Mouse (Mus musculus) limb, embryonic 15.5 days (tissue): ENCODE results near the gene Apbb2. TPM values are rescaled to one million over a fixed set of nuclear protein-coding genes. Genes with fewer than 3 reads are reported as not detected.

Source experiments
- ATAC-seq: fragments of 200-750 bp; cut with Nextera tagmentation; 2 replicates; pipeline ENCODE4 v1.8.0; 2017; ENCODE audit warnings: low read depth, moderate TSS enrichment; ENCODE audit not compliant: insufficient number of reproducible peaks, low FRiP score, low TSS enrichment
- H3K27ac ChIP-seq: fragments of 300-500 bp; sonication (generic); 2 replicates; pipeline ENCODE4 v1.5.1; 2015; ENCODE audit warnings: moderate library complexity, mild to moderate bottlenecking, inconsistent platforms
- H3K27me3 ChIP-seq: fragments of 300-500 bp; sonication (generic); 2 replicates; pipeline ENCODE4 v1.6.1; 2015; ENCODE audit warnings: inconsistent platforms
- H3K36me3 ChIP-seq: fragments of 300-500 bp; sonication (generic); 2 replicates; pipeline ENCODE4 v1.6.1; 2015; ENCODE audit warnings: inconsistent platforms
- H3K4me1 ChIP-seq: fragments of 300-500 bp; sonication (generic); 2 replicates; pipeline ENCODE4 v1.6.1; 2015; ENCODE audit warnings: inconsistent platforms
- H3K4me2 ChIP-seq: fragments of 300-500 bp; sonication (generic); 2 replicates; pipeline ENCODE4 v1.6.1; 2015; ENCODE audit warnings: mild to moderate bottlenecking, inconsistent platforms
- H3K4me3 ChIP-seq: fragments of 300-500 bp; sonication (generic); 2 replicates; pipeline ENCODE4 v1.5.1; 2015; ENCODE audit warnings: mild to moderate bottlenecking, inconsistent platforms
- H3K9ac ChIP-seq: fragments of 300-500 bp; sonication (generic); 2 replicates; pipeline ENCODE4 v1.6.1; 2015; ENCODE audit warnings: inconsistent platforms
- H3K9me3 ChIP-seq: fragments of 300-500 bp; sonication (generic); 2 replicates; pipeline ENCODE4 v1.6.1; 2016; ENCODE audit warnings: inconsistent platforms
- WGBS: fragments of 180-500 bp; shearing (Covaris S2); methylation state at CpG from one replicate; pipeline ENCODE4 v1.1.7; 2015; 5-methylcytosine and 5-hydroxymethylcytosine counted together
- polyA plus RNA-seq: library from polyadenylated mRNA; unstranded; fragments of >200 nt; fragmentation: Nextera tagmentation; extraction: Ambion mirVana; gene quantifications from 2 replicates; pipeline ENCODE4 v1.2.1, GENCODE M21; 2015

The Apbb2 gene
- polyA plus RNA-seq, 1 experiment from 2014 or later, result 43.2 TPM

DNA sequence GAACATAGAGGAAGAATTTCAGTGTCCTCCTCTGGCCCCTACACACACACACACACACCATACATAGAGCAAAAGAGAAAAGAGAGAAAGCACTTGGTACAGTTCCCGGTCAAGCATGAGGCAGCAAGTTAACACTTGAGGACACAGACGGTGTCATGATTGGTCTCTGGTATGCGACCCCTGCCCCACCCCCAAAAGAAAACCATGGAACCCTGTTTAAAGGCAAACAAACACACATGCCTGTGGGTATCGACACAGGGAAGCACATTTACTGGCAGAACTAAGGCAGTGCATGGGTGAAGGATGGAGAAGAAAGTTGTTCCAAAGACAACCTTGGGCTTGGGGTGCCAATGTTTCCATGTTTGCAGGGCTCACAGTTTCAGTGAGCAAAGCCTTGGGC lies 123.9 kb downstream of the Apbb2 start:
- H3K4me3 ChIP-seq, result no peak overlapping the region
- H3K9ac ChIP-seq, result no peak overlapping the region
- H3K9me3 ChIP-seq, result no peaks in the 10 kb centered on the region
- 49% methylated on average over 4 of the region's 4 CpGs for WGBS
- H3K4me1 ChIP-seq, result peaks cover 21% of the 10 kb centered on the region
- H3K36me3 ChIP-seq, result no peaks in the 10 kb centered on the region
- H3K27me3 ChIP-seq, result no peaks in the 10 kb centered on the region
- no peak overlapping the region for H3K27ac ChIP-seq
- ATAC-seq, result no peak
- H3K4me2 ChIP-seq, result no peak overlapping the region

DNA sequence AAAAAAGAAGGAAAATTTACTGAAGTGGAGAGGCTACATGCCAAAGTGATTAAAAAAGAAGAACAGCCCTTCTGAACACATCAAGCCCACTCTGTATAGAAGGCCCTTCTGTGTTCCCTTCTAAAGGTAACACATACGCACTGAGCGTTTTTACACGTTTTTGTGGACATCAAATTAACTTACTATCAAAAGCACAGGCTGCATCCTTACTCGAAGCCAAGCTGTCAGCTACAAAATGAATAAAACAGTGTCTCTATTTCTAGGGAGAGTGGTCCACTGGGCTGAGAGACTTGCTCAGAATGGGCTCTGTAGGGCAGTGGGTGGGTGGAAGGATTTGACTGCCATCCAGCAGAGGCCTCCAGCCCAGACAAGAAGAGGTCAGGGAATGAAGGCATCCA lies 126.0 kb downstream of the Apbb2 start:
- no peak overlapping the region for H3K4me3 ChIP-seq
- 74% methylated on average over 4 of the region's 4 CpGs for WGBS
- H3K4me1 ChIP-seq, result peaks cover 14% of the 10 kb centered on the region
- H3K4me2 ChIP-seq, result no peak overlapping the region
- no peak for ATAC-seq
- no peaks in the 10 kb centered on the region for H3K36me3 ChIP-seq
- no peaks in the 10 kb centered on the region for H3K9me3 ChIP-seq
- H3K27me3 ChIP-seq, result no peaks in the 10 kb centered on the region
- H3K27ac ChIP-seq, result no peak overlapping the region
- no peak overlapping the region for H3K9ac ChIP-seq

DNA sequence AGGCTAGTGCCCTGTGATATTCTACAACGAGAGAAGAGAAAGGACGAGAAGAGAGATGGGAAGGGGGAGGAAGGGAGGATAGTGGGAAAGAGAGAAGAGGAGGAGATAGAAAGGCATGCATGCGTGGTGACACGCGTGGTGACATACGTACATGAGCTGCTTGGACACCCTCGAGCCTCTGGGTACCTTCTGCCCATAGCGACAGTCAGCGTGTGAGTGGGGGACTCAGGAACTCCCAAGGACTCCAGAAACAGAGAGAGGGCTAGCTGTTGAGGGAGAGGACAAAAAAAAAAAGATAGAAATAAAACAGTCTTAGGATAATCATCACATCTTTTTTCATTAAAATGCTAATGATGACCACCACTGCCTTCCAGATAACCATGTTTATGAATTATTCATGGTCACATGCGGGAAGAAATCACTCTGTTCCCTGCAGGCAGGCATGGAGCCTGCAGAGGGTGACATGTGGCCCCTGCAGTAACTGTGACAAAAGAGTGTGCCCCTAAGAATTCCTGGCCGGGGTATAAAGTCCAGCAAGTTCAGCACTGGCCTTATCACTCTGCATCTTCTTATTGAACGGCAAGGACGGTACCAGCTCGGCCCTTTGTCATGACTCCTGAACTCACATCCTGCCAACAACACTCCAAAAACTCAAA lies 126.5 kb downstream of the Apbb2 start:
- no peak overlapping the region for H3K27ac ChIP-seq
- ATAC-seq, result no peak
- H3K9me3 ChIP-seq, result no peaks in the 10 kb centered on the region
- H3K4me1 ChIP-seq, result peaks cover 9% of the 10 kb centered on the region
- no peak overlapping the region for H3K4me2 ChIP-seq
- no peak overlapping the region for H3K9ac ChIP-seq
- H3K27me3 ChIP-seq, result no peaks in the 10 kb centered on the region
- WGBS, result 91% methylated on average over 14 of the region's 14 CpGs
- H3K36me3 ChIP-seq, result no peaks in the 10 kb centered on the region
- H3K4me3 ChIP-seq, result no peak overlapping the region

DNA sequence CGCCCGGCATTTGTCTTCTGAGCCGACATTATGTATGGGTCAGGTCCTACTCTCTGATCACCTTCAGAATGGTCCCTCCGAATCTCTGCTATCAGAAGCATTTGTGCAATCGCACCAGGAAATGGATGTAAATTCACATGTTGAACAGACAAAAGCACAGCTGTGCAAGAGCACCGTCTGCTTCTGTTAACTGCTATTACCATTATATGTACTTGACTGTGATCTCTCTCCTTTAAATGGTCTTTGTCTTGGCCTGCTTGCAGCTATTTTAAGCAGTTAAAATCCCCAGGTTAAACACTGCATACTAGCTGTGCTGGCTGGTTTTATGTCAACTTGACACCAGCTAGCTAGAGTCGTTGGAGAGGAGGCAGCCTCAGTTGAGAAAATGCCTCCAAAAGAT lies 132.6 kb downstream of the Apbb2 start:
- H3K9ac ChIP-seq, result no peak overlapping the region
- H3K27ac ChIP-seq, result no peak overlapping the region
- ATAC-seq, result no peak
- H3K4me1 ChIP-seq, result 0 out of 2 replicates have a peak, but pooled peaks cover 5% of the 10 kb centered on the region
- no peak overlapping the region for H3K4me2 ChIP-seq
- no peaks in the 10 kb centered on the region for H3K36me3 ChIP-seq
- H3K27me3 ChIP-seq, result no peaks in the 10 kb centered on the region
- no peaks in the 10 kb centered on the region for H3K9me3 ChIP-seq
- no peak overlapping the region for H3K4me3 ChIP-seq
- WGBS, result 52% methylated on average over 7 of the region's 7 CpGs

DNA sequence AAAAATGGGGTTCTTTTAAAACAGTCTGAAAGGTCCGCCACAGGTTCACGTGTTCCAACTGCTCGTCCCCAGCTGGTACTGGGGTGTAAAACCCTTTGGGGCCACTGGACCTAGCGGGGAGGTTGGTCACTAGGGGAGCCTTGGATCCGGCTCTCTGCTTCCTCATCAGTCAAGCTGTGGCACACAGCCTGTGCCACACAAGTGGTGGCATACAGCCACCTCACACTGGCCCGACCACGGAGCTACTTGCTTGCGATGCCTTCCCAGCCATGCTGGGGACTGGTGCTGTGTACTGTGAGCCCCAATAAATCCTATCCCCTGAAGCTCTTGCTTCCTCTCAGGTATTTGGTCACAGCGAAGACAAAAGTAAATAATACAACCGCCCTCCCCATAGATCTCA lies 142.3 kb downstream of the Apbb2 start:
- Histone ChIP-seq H3K9me3 (no peaks in the 10 kb centered on the region), H3K4me2 (no peak overlapping the region), H3K4me1 (no peaks in the 10 kb centered on the region; the same call in 1 of the 2 replicates), H3K4me3 (no peak overlapping the region), H3K9ac (no peak overlapping the region), H3K36me3 (no peaks in the 10 kb centered on the region), H3K27me3 (no peaks in the 10 kb centered on the region), H3K27ac (no peak overlapping the region)
- no peak for ATAC-seq
- 78% methylated on average over 10 of the region's 10 CpGs for WGBS

DNA sequence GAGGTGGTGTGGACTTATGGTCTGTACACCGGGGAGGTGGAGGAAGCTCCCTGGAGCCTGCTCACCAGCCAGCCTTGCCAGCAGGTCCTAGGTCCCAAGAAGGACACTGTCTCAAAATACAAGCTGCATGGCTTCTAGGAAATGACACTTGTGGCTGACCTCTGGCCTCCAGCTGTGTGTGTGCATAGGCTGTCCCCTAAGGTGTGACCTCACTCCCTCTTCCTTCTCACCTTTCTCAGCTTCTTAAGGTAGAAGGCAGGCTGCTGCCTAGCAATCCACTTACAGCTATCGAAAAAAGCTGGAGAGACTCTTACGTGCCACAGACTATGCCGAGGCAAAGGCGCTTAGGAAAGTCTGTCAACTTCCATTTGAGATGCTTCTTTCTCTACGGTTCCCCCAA lies 142.8 kb downstream of the Apbb2 start:
- H3K4me1 ChIP-seq, result no peaks in the 10 kb centered on the region; the same call in 1 of the 2 replicates
- no peaks in the 10 kb centered on the region for H3K27me3 ChIP-seq
- no peak overlapping the region for H3K9ac ChIP-seq
- no peak for ATAC-seq
- H3K9me3 ChIP-seq, result no peaks in the 10 kb centered on the region
- H3K4me2 ChIP-seq, result no peak overlapping the region
- H3K4me3 ChIP-seq, result no peak overlapping the region
- no peak overlapping the region for H3K27ac ChIP-seq
- WGBS, result 82% methylated on average over 6 of the region's 6 CpGs
- no peaks in the 10 kb centered on the region for H3K36me3 ChIP-seq

DNA sequence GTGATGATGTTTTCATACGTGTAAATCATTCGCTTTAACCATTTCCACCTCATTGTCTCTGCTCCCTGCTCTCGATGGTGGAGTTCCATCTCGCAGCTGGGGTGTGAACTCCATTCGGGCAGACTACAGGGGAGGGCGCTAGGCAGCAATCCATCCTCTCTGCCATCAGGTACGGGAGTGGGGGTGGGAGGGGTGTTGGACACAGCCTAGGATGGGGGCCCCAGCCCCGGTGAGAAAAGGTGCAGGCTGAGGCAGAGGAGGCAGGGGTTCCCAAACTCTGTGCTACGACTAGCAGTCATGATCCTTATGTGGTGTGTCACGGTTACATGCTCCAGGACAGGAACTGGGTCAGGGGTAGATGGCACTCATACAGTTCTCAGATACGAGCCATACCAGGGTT lies 144.4 kb downstream of the Apbb2 start:
- Histone ChIP-seq H3K27ac (no peak overlapping the region), H3K4me1 (no peaks in the 10 kb centered on the region; the same call in 1 of the 2 replicates), H3K36me3 (no peaks in the 10 kb centered on the region), H3K9me3 (no peaks in the 10 kb centered on the region), H3K4me3 (no peak overlapping the region), H3K27me3 (no peaks in the 10 kb centered on the region), H3K4me2 (no peak overlapping the region), H3K9ac (no peak overlapping the region)
- no peak for ATAC-seq
- WGBS, result 73% methylated on average over 11 of the region's 11 CpGs

DNA sequence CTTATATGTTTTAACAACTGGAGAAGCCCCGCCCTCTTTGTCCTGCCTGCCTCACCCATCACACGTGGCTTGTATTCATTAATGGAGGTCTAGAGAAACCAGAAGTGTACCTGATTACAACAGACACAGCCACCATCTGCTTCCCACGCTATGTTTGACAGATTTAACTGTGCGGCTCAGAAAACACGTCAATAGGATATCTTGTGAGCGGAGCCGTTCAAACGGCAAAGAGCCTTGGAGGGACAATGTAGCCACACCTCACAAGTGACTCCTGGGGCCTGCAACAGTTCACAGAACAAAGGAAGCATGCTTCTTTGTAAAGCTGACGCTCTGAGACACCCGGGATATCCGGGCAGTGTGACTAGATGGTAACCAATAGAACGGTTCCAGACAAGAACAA lies 145.0 kb downstream of the Apbb2 start:
- Histone ChIP-seq H3K9me3 (no peaks in the 10 kb centered on the region), H3K27ac (no peak overlapping the region), H3K4me1 (no peaks in the 10 kb centered on the region; the same call in 1 of the 2 replicates), H3K27me3 (no peaks in the 10 kb centered on the region), H3K9ac (no peak overlapping the region), H3K4me2 (no peak overlapping the region), H3K4me3 (no peak overlapping the region), H3K36me3 (no peaks in the 10 kb centered on the region)
- WGBS, result 50% methylated on average over 12 of the region's 12 CpGs
- ATAC-seq, result no peak

DNA sequence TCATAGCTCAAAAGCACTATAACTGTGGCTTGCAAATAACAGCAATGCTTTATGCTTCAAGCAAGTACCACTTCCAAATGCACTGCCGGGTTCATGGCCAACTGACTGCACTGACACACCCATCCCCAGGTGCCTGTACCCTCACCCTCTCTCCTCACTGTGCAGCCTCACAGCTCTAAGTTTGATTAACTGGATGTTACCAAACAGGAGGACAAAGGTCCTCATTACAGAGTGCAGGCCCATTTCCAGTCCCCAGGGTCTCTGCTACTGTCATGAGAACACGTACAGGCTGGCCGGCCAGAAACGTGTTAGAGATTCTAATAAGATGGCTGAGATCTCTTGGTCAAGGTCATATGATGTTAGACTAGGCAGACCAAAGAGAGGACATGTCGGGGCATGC lies 147.7 kb downstream of the Apbb2 start:
- no peak for ATAC-seq
- Histone ChIP-seq H3K4me2 (no peak overlapping the region), H3K27ac (no peak overlapping the region), H3K27me3 (no peaks in the 10 kb centered on the region), H3K9ac (no peak overlapping the region), H3K4me1 (no peaks in the 10 kb centered on the region; the same call in 1 of the 2 replicates), H3K9me3 (no peaks in the 10 kb centered on the region), H3K36me3 (no peaks in the 10 kb centered on the region), H3K4me3 (no peak overlapping the region)
- 78% methylated on average over 5 of the region's 5 CpGs for WGBS

DNA sequence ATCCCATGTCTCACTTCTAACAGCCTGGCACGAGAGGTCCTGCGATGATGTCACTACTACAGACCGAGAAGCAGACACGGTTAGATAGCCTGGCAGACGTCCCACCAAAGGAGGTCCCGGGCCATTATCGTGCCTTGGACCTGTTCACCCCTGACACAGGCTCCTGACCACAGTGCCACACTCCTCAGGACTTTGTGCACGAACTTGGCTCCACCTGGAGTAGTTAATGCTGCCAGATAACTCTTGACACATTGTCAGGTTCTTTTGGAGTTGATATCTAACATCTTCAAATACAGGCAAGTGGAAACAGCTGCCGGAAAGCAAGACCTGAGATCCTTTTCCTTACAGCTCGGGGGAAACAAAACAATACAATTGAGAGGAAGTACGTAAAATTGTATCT lies 148.9 kb downstream of the Apbb2 start:
- 61% methylated on average over 11 of the region's 11 CpGs for WGBS
- Histone ChIP-seq H3K27ac (no peak overlapping the region), H3K27me3 (no peaks in the 10 kb centered on the region), H3K9me3 (no peaks in the 10 kb centered on the region), H3K4me2 (no peak overlapping the region), H3K9ac (no peak overlapping the region), H3K36me3 (no peaks in the 10 kb centered on the region), H3K4me1 (no peaks in the 10 kb centered on the region; the same call in 1 of the 2 replicates), H3K4me3 (no peak overlapping the region)
- no peak for ATAC-seq

DNA sequence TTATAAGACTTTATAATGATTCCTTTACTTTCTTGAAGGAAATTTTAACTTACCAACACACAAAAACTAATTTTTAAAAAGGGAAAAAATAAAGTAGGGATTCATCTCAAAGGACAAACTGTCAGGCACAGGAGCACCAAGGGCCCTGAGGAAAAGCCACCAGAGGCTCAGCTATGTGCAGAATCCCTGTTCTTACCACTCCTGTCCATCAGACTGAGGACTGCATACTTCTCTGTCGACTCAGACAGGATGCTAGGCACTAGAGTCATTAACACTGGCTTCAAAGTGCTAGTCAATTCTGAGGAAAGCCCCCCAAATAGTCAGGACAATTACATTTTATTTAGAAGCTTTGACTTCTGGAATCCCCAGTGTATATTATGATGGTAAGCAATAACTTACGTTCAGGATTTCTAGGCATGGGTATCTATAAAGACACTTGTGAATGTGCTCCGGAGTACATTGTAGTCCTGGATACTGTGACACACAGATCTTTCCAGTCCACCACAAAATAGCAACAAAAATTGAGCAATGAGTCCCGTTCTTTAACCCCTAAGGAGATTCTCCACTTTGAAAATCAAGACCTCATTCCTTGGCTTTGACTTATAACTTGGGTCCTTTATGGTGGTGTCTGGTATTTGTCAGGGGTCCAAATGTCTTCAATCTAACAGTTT lies 150.1 kb downstream of the Apbb2 start:
- Histone ChIP-seq H3K36me3 (no peaks in the 10 kb centered on the region), H3K27me3 (no peaks in the 10 kb centered on the region), H3K9me3 (no peaks in the 10 kb centered on the region), H3K4me3 (no peak overlapping the region), H3K9ac (no peak overlapping the region), H3K4me2 (no peak overlapping the region), H3K4me1 (no peaks in the 10 kb centered on the region; the same call in 1 of the 2 replicates), H3K27ac (no peak overlapping the region)
- WGBS, result 48% methylated on average over 4 of the region's 4 CpGs
- no peak for ATAC-seq

DNA sequence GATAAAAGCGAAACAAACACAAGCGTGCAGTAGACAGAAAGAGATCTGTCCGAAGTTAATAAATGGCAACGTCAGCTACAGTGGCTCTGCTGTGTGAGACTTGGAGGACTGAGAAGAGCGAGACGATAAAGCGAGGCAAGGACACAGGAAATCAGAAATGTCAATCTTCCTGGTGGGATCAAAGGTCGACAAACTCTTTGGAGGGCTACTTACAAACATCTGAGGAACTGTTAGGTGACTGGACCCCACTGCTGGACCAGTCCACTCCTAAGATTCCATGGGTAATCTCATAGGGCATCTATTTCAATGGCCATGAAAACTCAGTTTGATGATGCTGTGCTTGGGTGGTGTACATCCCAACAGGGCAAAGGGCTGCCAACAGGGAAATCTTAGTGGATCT lies 155.9 kb downstream of the Apbb2 start:
- no peaks in the 10 kb centered on the region for H3K9me3 ChIP-seq

More for the DNA sequence above, 155.9 kb downstream of the Apbb2 start:
- H3K4me1 ChIP-seq, result 0 out of 2 replicates have a peak, but pooled peaks cover 4% of the 10 kb centered on the region
- H3K4me2 ChIP-seq, result no peak overlapping the region
- H3K27me3 ChIP-seq, result no peaks in the 10 kb centered on the region
- WGBS, result 75% methylated on average over 8 of the region's 8 CpGs
- H3K9ac ChIP-seq, result no peak overlapping the region
- 0 out of 2 replicates have a peak, but pooled peaks cover 7% of the 10 kb centered on the region for H3K36me3 ChIP-seq
- no peak overlapping the region for H3K27ac ChIP-seq
- H3K4me3 ChIP-seq, result no peak overlapping the region
- ATAC-seq, result no peak
